Mouse (Mus musculus) heart, embryonic 10.5 days (tissue): ENCODE data around the gene Pitpnm2. TPM values are rescaled to one million over a fixed set of nuclear protein-coding genes. Genes with fewer than 3 reads are reported as not detected.

Experiments
- DNase-seq: peaks from one replicate; pipeline ENCODE4 v3.0.0-alpha.2; 2017; ENCODE audit warnings: low spot score
- H3K27ac ChIP-seq: fragments of 300-500 bp; sonication (generic); 2 replicates; pipeline ENCODE4 v1.5.1; 2016; ENCODE audit warnings: mild to moderate bottlenecking
- H3K27me3 ChIP-seq: fragments of 300-500 bp; sonication (generic); 2 replicates; pipeline ENCODE4 v1.6.1; 2016; ENCODE audit warnings: mild to moderate bottlenecking; ENCODE audit not compliant: poor library complexity, insufficient read depth, severe bottlenecking
- H3K36me3 ChIP-seq: fragments of 300-500 bp; sonication (generic); 2 replicates; pipeline ENCODE4 v1.6.1; 2016; ENCODE audit warnings: mild to moderate bottlenecking, moderate library complexity
- H3K4me1 ChIP-seq: fragments of 300-500 bp; sonication (generic); 2 replicates; pipeline ENCODE4 v1.6.1; 2016; ENCODE audit warnings: mild to moderate bottlenecking
- H3K4me3 ChIP-seq: fragments of 300-500 bp; sonication (generic); 2 replicates; pipeline ENCODE4 v1.5.1; 2016; ENCODE audit warnings: mild to moderate bottlenecking, moderate library complexity
- H3K9me3 ChIP-seq: fragments of 300-500 bp; sonication (generic); 2 replicates; pipeline ENCODE4 v1.6.1; 2016; ENCODE audit warnings: mild to moderate bottlenecking, moderate library complexity
- WGBS: fragments of 180-500 bp; shearing (Covaris S2); methylation state at CpG from one replicate; pipeline ENCODE4 v1.1.7; 2016; 5-methylcytosine and 5-hydroxymethylcytosine counted together
- polyA plus RNA-seq: library from polyadenylated mRNA; unstranded; fragments of >200 nt; fragmentation: Nextera tagmentation; extraction: Ambion mirVana; gene quantifications from 2 replicates; pipeline ENCODE4 v1.2.1, GENCODE M21; 2016

The Pitpnm2 gene
- polyA plus RNA-seq, 1 experiment from 2014 or later = 4.8 TPM

DNA sequence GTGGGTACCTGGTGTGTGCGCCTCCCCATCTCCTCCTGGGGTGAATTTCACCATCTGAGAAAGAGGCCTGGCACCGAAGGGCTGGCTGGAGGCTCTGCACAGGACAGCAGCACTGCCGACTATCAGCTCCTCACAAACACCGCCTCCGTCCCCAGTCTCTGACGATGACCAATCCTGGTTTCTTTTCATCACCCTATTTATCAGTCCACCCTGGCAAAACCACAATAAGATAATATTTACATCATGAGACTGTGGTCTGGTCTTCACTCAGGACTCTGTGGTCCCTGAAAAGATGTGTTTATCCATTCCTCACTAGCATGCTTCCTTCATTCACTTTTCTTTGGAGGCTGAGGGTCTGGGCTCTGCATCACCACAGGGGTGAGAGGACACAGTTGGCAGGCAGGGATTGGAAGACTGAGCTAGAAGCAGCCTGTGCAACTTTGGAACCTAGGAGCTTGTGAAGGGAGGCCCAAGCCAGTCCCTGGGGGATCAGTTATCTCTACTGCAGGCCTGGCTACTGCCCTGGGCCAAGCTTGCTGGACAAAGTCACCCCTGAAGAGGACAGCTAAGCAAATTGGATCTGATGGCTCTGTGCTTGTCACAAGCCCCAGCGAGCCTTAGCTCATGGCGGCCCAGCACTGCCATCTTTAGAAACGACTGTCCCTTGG lies 45.3 kb downstream of the Pitpnm2 start:
- 39% methylated on average over 9 of the region's 9 CpGs for WGBS
- Histone ChIP-seq H3K27ac (peak overlapping the region; percentile 91), H3K4me3 (no peak overlapping the region)

GRCm38 (mm10) chr5:124203251-124203650 lies 46.3 kb downstream of the Pitpnm2 start:
- Histone ChIP-seq H3K27ac (peak overlapping the region; percentile 82), H3K36me3 (no peaks in the 10 kb centered on the region), H3K9me3 (no peaks in the 10 kb centered on the region), H3K27me3 (no peaks in the 10 kb centered on the region), H3K4me1 (peaks cover 97% of the 10 kb centered on the region), H3K4me3 (no peak overlapping the region)
- 76% methylated on average over 4 of the region's 4 CpGs for WGBS
- no peak for DNase-seq

More for the DNA sequence above, 45.3 kb downstream of the Pitpnm2 start:
- H3K36me3 ChIP-seq = peaks cover 3% of the 10 kb centered on the region; the same call in 1 of the 2 replicates
- DNase-seq = no peak
- peaks cover 93% of the 10 kb centered on the region for H3K4me1 ChIP-seq
- H3K27me3 ChIP-seq = no peaks in the 10 kb centered on the region
- H3K9me3 ChIP-seq = no peaks in the 10 kb centered on the region

DNA sequence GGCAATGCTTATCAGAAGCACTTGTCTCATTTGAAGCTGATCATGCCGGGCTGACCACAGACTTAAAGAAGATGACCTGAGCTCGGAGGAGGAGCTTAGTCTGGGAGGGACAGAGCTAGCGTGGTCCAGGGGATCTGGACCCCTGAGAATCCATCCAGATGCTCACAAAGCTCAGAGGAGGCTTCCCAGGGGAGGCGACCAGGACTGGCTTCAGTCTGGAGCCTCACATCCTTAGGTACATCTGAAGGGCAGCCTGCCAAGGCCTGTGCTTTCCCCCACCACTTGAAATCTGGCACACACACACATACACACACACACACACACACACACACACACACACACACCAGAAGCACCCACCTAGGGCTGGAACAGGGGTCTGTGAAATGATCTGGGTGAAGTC lies 47.5 kb downstream of the Pitpnm2 start:
- H3K36me3 ChIP-seq = no peaks in the 10 kb centered on the region
- no peaks in the 10 kb centered on the region for H3K9me3 ChIP-seq
- H3K27ac ChIP-seq = peak overlapping the region; percentile 82
- DNase-seq = no peak
- WGBS = 35% methylated on average over 4 of the region's 4 CpGs
- peaks cover 95% of the 10 kb centered on the region for H3K4me1 ChIP-seq
- H3K27me3 ChIP-seq = no peaks in the 10 kb centered on the region
- H3K4me3 ChIP-seq = no peak overlapping the region

DNA sequence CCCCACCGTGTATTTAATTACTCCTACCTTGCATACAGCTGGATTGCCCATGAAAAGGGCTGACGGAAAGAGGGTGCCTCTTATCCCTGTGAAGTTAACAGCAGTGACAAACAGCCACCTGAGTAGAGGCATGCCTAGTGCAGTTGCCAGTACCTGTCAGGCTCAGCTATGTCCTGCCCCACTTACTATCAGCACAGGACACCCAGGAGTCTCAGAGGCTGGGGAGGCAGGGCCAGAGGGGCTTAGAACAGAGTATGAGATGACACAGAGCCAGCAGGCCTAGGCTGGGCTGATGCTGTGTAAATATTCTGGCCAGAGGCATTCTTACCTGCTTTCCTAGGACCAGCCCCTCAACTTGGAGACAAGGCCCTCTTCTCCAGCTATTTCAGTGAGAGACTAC lies 48.0 kb downstream of the Pitpnm2 start:
- H3K4me1 ChIP-seq = peaks cover 95% of the 10 kb centered on the region
- H3K36me3 ChIP-seq = no peaks in the 10 kb centered on the region
- WGBS = 55% methylated on average over 2 of the region's 2 CpGs
- H3K9me3 ChIP-seq = no peaks in the 10 kb centered on the region
- no peak overlapping the region for H3K4me3 ChIP-seq
- no peak for DNase-seq
- H3K27me3 ChIP-seq = no peaks in the 10 kb centered on the region
- H3K27ac ChIP-seq = peak overlapping the region; percentile 82

DNA sequence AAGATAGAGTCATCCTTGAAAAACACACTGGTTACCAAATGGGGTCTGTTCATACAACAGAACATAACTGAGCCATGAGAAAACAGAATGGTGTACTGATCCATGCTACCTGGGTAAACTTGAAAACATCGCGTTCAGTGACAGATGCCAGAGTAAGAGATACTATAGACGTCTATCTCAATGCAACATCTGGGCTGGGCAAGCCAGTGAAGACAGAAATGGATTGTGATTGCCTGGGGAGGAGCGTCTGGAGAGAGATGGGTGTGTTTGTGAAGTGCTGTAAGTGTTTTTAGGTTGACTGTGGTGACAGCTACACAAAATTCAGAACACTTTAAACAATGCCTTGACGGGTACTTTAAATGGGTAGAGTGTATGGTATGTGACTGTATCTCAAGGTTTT lies 48.7 kb downstream of the Pitpnm2 start:
- Histone ChIP-seq H3K36me3 (no peaks in the 10 kb centered on the region), H3K27me3 (no peaks in the 10 kb centered on the region), H3K4me3 (no peak overlapping the region), H3K9me3 (no peaks in the 10 kb centered on the region), H3K4me1 (peaks cover 90% of the 10 kb centered on the region), H3K27ac (peak overlapping the region; percentile 77)
- DNase-seq = no peak
- 31% methylated on average over 5 of the region's 5 CpGs for WGBS

GRCm38 (mm10) chr5:124199168-124199567 lies 50.4 kb downstream of the Pitpnm2 start:
- no peak for DNase-seq
- 54% methylated on average over 5 of the region's 5 CpGs for WGBS
- Histone ChIP-seq H3K27ac (peak overlapping the region; percentile 77), H3K4me1 (peaks cover 85% of the 10 kb centered on the region), H3K9me3 (no peaks in the 10 kb centered on the region), H3K27me3 (no peaks in the 10 kb centered on the region), H3K4me3 (no peak overlapping the region), H3K36me3 (no peaks in the 10 kb centered on the region)

GRCm38 (mm10) chr5:124198473-124198872 lies 51.1 kb downstream of the Pitpnm2 start:
- no peaks in the 10 kb centered on the region for H3K9me3 ChIP-seq
- peaks cover 88% of the 10 kb centered on the region for H3K4me1 ChIP-seq
- H3K36me3 ChIP-seq = no peaks in the 10 kb centered on the region
- DNase-seq = no peak
- peak overlapping the region; percentile 77; the same call in 1 of the 2 replicates for H3K27ac ChIP-seq
- no peak overlapping the region for H3K4me3 ChIP-seq
- H3K27me3 ChIP-seq = no peaks in the 10 kb centered on the region
- 67% methylated on average over 7 of the region's 7 CpGs for WGBS

GRCm38 (mm10) chr5:124196082-124196481 lies 53.5 kb downstream of the Pitpnm2 start:
- no peaks in the 10 kb centered on the region for H3K9me3 ChIP-seq
- 78% methylated on average over 4 of the region's 4 CpGs for WGBS
- H3K27ac ChIP-seq = no peak overlapping the region
- no peak for DNase-seq
- H3K4me3 ChIP-seq = no peak overlapping the region
- no peaks in the 10 kb centered on the region for H3K27me3 ChIP-seq
- peaks cover 88% of the 10 kb centered on the region for H3K4me1 ChIP-seq
- H3K36me3 ChIP-seq = no peaks in the 10 kb centered on the region

- H3K4me1 ChIP-seq = peaks cover 87% of the 10 kb centered on the region
- DNase-seq = no peak
- no peak overlapping the region for H3K4me3 ChIP-seq
- peak overlapping the region; percentile 65 for H3K27ac ChIP-seq
- no peaks in the 10 kb centered on the region for H3K27me3 ChIP-seq
- H3K36me3 ChIP-seq = no peaks in the 10 kb centered on the region
- H3K9me3 ChIP-seq = no peaks in the 10 kb centered on the region
- WGBS = 68% methylated on average over 11 of the region's 11 CpGs
These were observed 55.0 kb downstream of the Pitpnm2 start for GRCm38 (mm10) chr5:124194386-124195084.

- H3K4me3 ChIP-seq = no peak overlapping the region
- peaks cover 84% of the 10 kb centered on the region for H3K4me1 ChIP-seq
- H3K27ac ChIP-seq = peak overlapping the region; percentile 83
- H3K9me3 ChIP-seq = no peaks in the 10 kb centered on the region
- H3K36me3 ChIP-seq = no peaks in the 10 kb centered on the region
- no peak for DNase-seq
- WGBS = 80% methylated on average over 24 of the region's 24 CpGs
- no peaks in the 10 kb centered on the region for H3K27me3 ChIP-seq
These were observed 56.1 kb downstream of the Pitpnm2 start for GRCm38 (mm10) chr5:124193286-124194112.

DNA sequence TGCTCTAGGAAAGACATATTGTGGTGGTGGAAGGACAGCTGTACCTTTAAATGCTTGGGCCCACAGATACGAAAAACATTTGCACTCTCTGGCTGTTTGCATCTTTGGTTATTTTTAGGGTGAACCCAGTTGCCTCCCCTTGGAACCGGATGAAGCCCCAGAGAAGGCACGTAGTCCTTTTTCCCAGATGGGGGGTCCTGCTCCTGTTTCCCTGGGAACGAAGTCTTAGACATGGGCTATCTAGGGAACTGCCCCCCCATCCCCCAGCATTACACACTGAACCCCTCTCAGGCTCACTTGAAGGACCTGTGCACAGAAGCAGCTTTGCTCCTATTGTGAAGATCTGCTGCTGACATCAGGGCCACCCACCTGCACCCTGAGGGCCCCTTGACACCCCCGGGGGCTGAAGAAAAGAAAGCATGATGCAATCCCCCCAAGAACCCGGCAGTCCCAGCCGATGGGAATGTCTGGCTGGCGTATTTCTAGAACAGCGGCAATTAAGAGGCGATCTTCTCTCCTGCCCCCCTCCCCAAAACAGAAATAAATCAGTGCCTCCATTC lies 56.8 kb downstream of the Pitpnm2 start:
- Histone ChIP-seq H3K36me3 (no peaks in the 10 kb centered on the region), H3K4me1 (peaks cover 82% of the 10 kb centered on the region), H3K4me3 (no peak overlapping the region), H3K9me3 (no peaks in the 10 kb centered on the region), H3K27me3 (no peaks in the 10 kb centered on the region), H3K27ac (peak overlapping the region; percentile 83)
- no peak for DNase-seq
- 60% methylated on average over 10 of the region's 10 CpGs for WGBS

DNA sequence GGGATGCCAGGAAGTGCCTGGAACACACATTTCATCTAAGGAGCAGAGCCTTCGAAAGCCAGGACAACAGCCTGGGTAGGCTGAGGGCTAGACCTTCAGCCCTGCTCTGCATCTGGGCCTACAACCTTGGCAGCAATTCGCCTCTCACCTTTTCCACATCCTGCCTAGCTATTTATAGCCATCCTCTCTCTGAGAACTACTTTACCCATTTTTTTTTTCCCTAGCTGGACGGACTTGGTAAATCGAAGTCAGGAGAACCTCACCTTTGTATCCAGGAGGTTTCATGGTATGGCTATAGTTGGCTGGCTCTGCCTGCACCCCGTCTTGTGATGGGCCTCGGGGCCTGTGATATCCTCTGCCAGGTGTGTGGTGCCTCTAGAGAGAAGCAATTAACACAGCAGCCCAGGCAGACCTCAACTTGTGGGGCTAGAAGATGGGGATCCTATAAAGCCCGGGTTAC lies 57.3 kb downstream of the Pitpnm2 start:
- Histone ChIP-seq H3K9me3 (no peaks in the 10 kb centered on the region), H3K27me3 (no peaks in the 10 kb centered on the region), H3K4me1 (peaks cover 82% of the 10 kb centered on the region), H3K4me3 (no peak overlapping the region), H3K36me3 (no peaks in the 10 kb centered on the region), H3K27ac (peak overlapping the region; percentile 83)
- WGBS = 61% methylated on average over 7 of the region's 7 CpGs
- DNase-seq = no peak
